Mouse (Mus musculus) MEL (cell line): Measurements from ENCODE around the gene Gstt3. TPM values are rescaled to one million over a fixed set of nuclear protein-coding genes. Genes with fewer than 3 reads are reported as not detected.

ENCODE experiments used
- DNase-seq: peaks from one replicate; pipeline ENCODE4 v3.0.0; 2011; ENCODE audit warnings: low read depth, low spot score
- H3K27ac ChIP-seq: 2 replicates; pipeline ENCODE4 v1.5.1; 2012; ENCODE audit warnings: low read depth, mild to moderate bottlenecking, control low read depth, low read length, moderate library complexity; ENCODE audit not compliant: control insufficient read depth
- H3K27me3 ChIP-seq, 2 experiments: fragments of 150-350 bp in 1 of 2; sonication (generic) in 1 of 2; 2 replicates each; pipeline ENCODE4 v1.6.1; 2012; ENCODE audit warnings: low read length in 2 of 2, mild to moderate bottlenecking in 2 of 2, improper control_type of control experiment in 1 of 2, moderate library complexity in 1 of 2; ENCODE audit not compliant: insufficient read depth in 2 of 2, control insufficient read depth in 1 of 2
- H3K36me3 ChIP-seq, 2 experiments: 2 replicates each; pipeline ENCODE4 v1.6.1; 2012 to 2014; ENCODE audit warnings: low read length in 2 of 2, improper control_type of control experiment in 1 of 2, inconsistent platforms in 1 of 2, mild to moderate bottlenecking in 1 of 2; ENCODE audit not compliant: insufficient read depth in 2 of 2, control insufficient read depth in 1 of 2
- H3K4me1 ChIP-seq, 2 experiments: fragments of 150-350 bp in 1 of 2; sonication (generic) in 1 of 2; 2 replicates each; pipeline ENCODE4 v1.6.1; 2012; ENCODE audit warnings: low read length in 2 of 2, improper control_type of control experiment in 1 of 2, mild to moderate bottlenecking in 1 of 2; ENCODE audit not compliant: insufficient read depth in 2 of 2, control insufficient read depth in 1 of 2
- H3K4me3 ChIP-seq, 2 experiments: fragments of 150-350 bp in 1 of 2; sonication (generic) in 1 of 2; 2 replicates each; pipeline ENCODE4 v1.5.1; 2012; ENCODE audit warnings: low read depth in 2 of 2, low read length in 2 of 2, mild to moderate bottlenecking in 2 of 2, moderate library complexity in 2 of 2, control low read depth in 1 of 2, improper control_type of control experiment in 1 of 2; ENCODE audit not compliant: control insufficient read depth in 1 of 2, insufficient read depth in 1 of 2
- H3K79me2 ChIP-seq: 2 replicates; pipeline ENCODE4 v1.6.1; 2012; ENCODE audit warnings: mild to moderate bottlenecking, low read length, moderate library complexity; ENCODE audit not compliant: control insufficient read depth, poor library complexity, insufficient read depth
- H3K9ac ChIP-seq: 2 replicates; pipeline ENCODE4 v1.6.1; 2012; ENCODE audit warnings: low read depth, mild to moderate bottlenecking, control low read depth, low read length, moderate library complexity; ENCODE audit not compliant: control insufficient read depth, poor library complexity, severe bottlenecking
- H3K9me3 ChIP-seq: fragments of 150-350 bp; sonication (generic); replicated peaks from 2 replicates; pipeline ENCODE4 v1.6.1; 2012; ENCODE audit warnings: mild to moderate bottlenecking, low read length, improper control_type of control experiment, moderate library complexity; ENCODE audit not compliant: insufficient read depth
- BHLHE40 ChIP-seq: IDR thresholded peaks from 2 replicates; pipeline ENCODE4 v1.6.1; 2012; ENCODE audit warnings: low read depth, mild to moderate bottlenecking, inconsistent platforms, low read length, improper control_type of control experiment, borderline replicate concordance
- CTCF ChIP-seq, 3 experiments: IDR thresholded peaks in 2 of 3; conservative IDR thresholded peaks in 1 of 3; 2 replicates each; pipeline ENCODE4 v1.5.1; 2011 to 2012; ENCODE audit warnings: low read length in 3 of 3, low read depth in 2 of 3, mild to moderate bottlenecking in 2 of 3, improper control_type of control experiment in 1 of 3, inconsistent platforms in 1 of 3, mixed read lengths in 1 of 3, moderate library complexity in 1 of 3; ENCODE audit not compliant: control insufficient read depth in 1 of 3, insufficient read depth in 1 of 3, poor library complexity in 1 of 3, severe bottlenecking in 1 of 3
- ELF1 ChIP-seq: IDR thresholded peaks from 2 replicates; pipeline ENCODE4 v1.6.1; 2014; ENCODE audit warnings: low read depth, mild to moderate bottlenecking, inconsistent platforms, low read length, improper control_type of control experiment, moderate library complexity
- EP300 ChIP-seq, 2 experiments: IDR thresholded peaks; 2 replicates each; pipeline ENCODE4 v1.6.1; 2011; ENCODE audit warnings: improper control_type of control experiment in 2 of 2, low read length in 2 of 2, low read depth in 1 of 2, mild to moderate bottlenecking in 1 of 2
- ETS1 ChIP-seq: IDR thresholded peaks from 2 replicates; pipeline ENCODE4 v1.6.1; 2012; ENCODE audit warnings: low read depth, mild to moderate bottlenecking, inconsistent platforms, low read length, improper control_type of control experiment, moderate library complexity
- HCFC1 ChIP-seq: IDR thresholded peaks from 2 replicates; pipeline ENCODE4 v1.6.1; 2012; ENCODE audit warnings: low read depth, mild to moderate bottlenecking, inconsistent platforms, low read length, improper control_type of control experiment, moderate library complexity
- KAT2A ChIP-seq: conservative IDR thresholded peaks from 2 replicates; pipeline ENCODE4 v1.6.1; 2012; ENCODE audit warnings: low read depth, low read length, improper control_type of control experiment, inconsistent platforms
- MAX ChIP-seq: IDR thresholded peaks from 2 replicates; pipeline ENCODE4 v1.6.1; 2011; ENCODE audit warnings: low read length, improper control_type of control experiment
- MAZ ChIP-seq: IDR thresholded peaks from 2 replicates; pipeline ENCODE4 v1.6.1; 2012; ENCODE audit warnings: low read depth, mild to moderate bottlenecking, inconsistent platforms, low read length, improper control_type of control experiment
- MEF2A ChIP-seq: IDR thresholded peaks from 2 replicates; pipeline ENCODE4 v1.6.1; 2014; ENCODE audit warnings: low read depth, mild to moderate bottlenecking, inconsistent platforms, low read length, improper control_type of control experiment; ENCODE audit not compliant: poor library complexity, insufficient replicate concordance, severe bottlenecking; ENCODE audit errors: extremely low read depth
- MXI1 ChIP-seq: IDR thresholded peaks from 2 replicates; pipeline ENCODE4 v1.6.1; 2011; ENCODE audit warnings: mild to moderate bottlenecking, low read depth, low read length, improper control_type of control experiment
- MYB ChIP-seq: IDR thresholded peaks from 2 replicates; pipeline ENCODE4 v1.6.1; 2011; ENCODE audit warnings: mild to moderate bottlenecking, low read depth, low read length, improper control_type of control experiment
- MYC ChIP-seq: IDR thresholded peaks from 2 replicates; pipeline ENCODE4 v1.6.1; 2011; ENCODE audit warnings: low read depth, mild to moderate bottlenecking, low read length, improper control_type of control experiment, moderate library complexity
- NELFE ChIP-seq: IDR thresholded peaks from 2 replicates; pipeline ENCODE4 v1.6.1; 2011; ENCODE audit warnings: low read depth, low read length, improper control_type of control experiment
- NRF1 ChIP-seq: IDR thresholded peaks from 2 replicates; pipeline ENCODE4 v1.6.1; 2014; ENCODE audit warnings: low read depth, mild to moderate bottlenecking, inconsistent platforms, low read length, improper control_type of control experiment, moderate library complexity; ENCODE audit not compliant: poor library complexity, insufficient read depth, severe bottlenecking
- POLR2A ChIP-seq, 2 experiments: IDR thresholded peaks; 2 replicates each; pipeline ENCODE4 v1.6.1; 2011 to 2012; ENCODE audit warnings: low read length in 2 of 2, mild to moderate bottlenecking in 2 of 2, control low read depth in 1 of 2, improper control_type of control experiment in 1 of 2, low read depth in 1 of 2, moderate library complexity in 1 of 2; ENCODE audit not compliant: control insufficient read depth in 1 of 2, insufficient read depth in 1 of 2, poor library complexity in 1 of 2
- POLR2AphosphoS2 ChIP-seq: IDR thresholded peaks from 2 replicates; pipeline ENCODE4 v1.6.1; 2011; ENCODE audit warnings: low read length, improper control_type of control experiment
- POLR2AphosphoS5 ChIP-seq: IDR thresholded peaks from 2 replicates; pipeline ENCODE4 v1.6.1; 2012; ENCODE audit warnings: low read depth, borderline replicate concordance, mild to moderate bottlenecking, inconsistent platforms, low read length, moderate library complexity, mixed read lengths
- RAD21 ChIP-seq: IDR thresholded peaks from 2 replicates; pipeline ENCODE4 v1.6.1; 2011; ENCODE audit warnings: mild to moderate bottlenecking, low read depth, low read length, improper control_type of control experiment
- RCOR1 ChIP-seq: IDR thresholded peaks from 2 replicates; pipeline ENCODE4 v1.6.1; 2012; ENCODE audit warnings: low read depth, mild to moderate bottlenecking, inconsistent platforms, low read length, improper control_type of control experiment
- SIN3A ChIP-seq: IDR thresholded peaks from 2 replicates; pipeline ENCODE4 v1.6.1; 2012; ENCODE audit warnings: low read length, improper control_type of control experiment, inconsistent platforms
- SMC3 ChIP-seq: IDR thresholded peaks from 2 replicates; pipeline ENCODE4 v1.6.1; 2011; ENCODE audit warnings: low read depth, low read length, improper control_type of control experiment
- TAL1 ChIP-seq: IDR thresholded peaks from 2 replicates; pipeline ENCODE4 v1.6.1; 2012; ENCODE audit warnings: mild to moderate bottlenecking, inconsistent platforms, low read length, moderate library complexity, mixed read lengths
- ZMIZ1 ChIP-seq: IDR thresholded peaks from 2 replicates; pipeline ENCODE4 v1.6.1; 2012; ENCODE audit warnings: low read depth, mild to moderate bottlenecking, inconsistent platforms, low read length, improper control_type of control experiment, moderate library complexity
- ZNF384 ChIP-seq: IDR thresholded peaks from 2 replicates; pipeline ENCODE4 v1.6.1; 2012; ENCODE audit warnings: low read depth, mild to moderate bottlenecking, inconsistent platforms, low read length, improper control_type of control experiment
- polyA plus RNA-seq, 2 experiments: library from polyadenylated mRNA; stranded (reverse) in 1 of 2; unstranded in 1 of 2; fragments of >175 nt in 1 of 2; fragments of >200 nt in 1 of 2; gene quantifications; 2 replicates each; pipeline versions ENCODE4 v1.2.1 to v1.2.4; 2012; ENCODE audit warnings: low replicate concordance in 2 of 2, low read depth in 1 of 2; ENCODE audit not compliant: insufficient read length in 2 of 2, insufficient read depth in 1 of 2, missing spikeins in 1 of 2
- total RNA-seq: library from RNA; depleted of rRNA; stranded (reverse); fragments of 300-350 nt; gene quantifications from 2 replicates; pipeline ENCODE4 v1.2.3, GENCODE M21; 2012

Gene Gstt3
- total and polyA plus RNA-seq, 3 experiments, result 4.0 to 10.2 TPM; not detected in 1

GRCm38 (mm10) chr10:75789841-75790240 lies 8.6 kb upstream of the Gstt3 start:
- TF ChIP-seq SIN3A (no peak), CTCF (IDR thresholded peaks at IDR 0.05 in 2 of 3, conservative IDR thresholded peaks at IDR 0.05 in 1 of 3; ENCODE audit: control insufficient read depth in 1 of 3, insufficient read depth in 1 of 3, low read depth in 2 of 3, low read length in 3 of 3, poor library complexity in 1 of 3, severe bottlenecking in 1 of 3) (no peak), BHLHE40 (no peak), NRF1 (no peak), ZMIZ1 (no peak), MYB (no peak), POLR2AphosphoS2 (no peak), ETS1 (no peak), MEF2A (no peak)
- no peak for DNase-seq
- H3K27ac ChIP-seq, result no peak overlapping the region

GRCm38 (mm10) chr10:75789081-75789735 lies 8.0 kb upstream of the Gstt3 start:
- H3K27ac ChIP-seq, result no peak overlapping the region
- no peak overlapping the region for H3K4me3 ChIP-seq
- H3K27me3 ChIP-seq, result peaks cover 3% of the 10 kb centered on the region in 2 experiments; a peak in 3 of 4 replicates
- no peaks in the 10 kb centered on the region for H3K36me3 ChIP-seq
- H3K4me1 ChIP-seq, result peaks cover 0 to under 1% of the 10 kb centered on the region in 2 experiments; a peak in 1 of 4 replicates
- TF ChIP-seq TAL1, result no peak
- no peak for TF ChIP-seq RCOR1
- no peak for TF ChIP-seq MAZ
- TF ChIP-seq HCFC1, result no peak
- no peak for TF ChIP-seq EP300 (IDR thresholded peaks at IDR 0.05; ENCODE audit: low read depth in 1 of 2, low read length in 2 of 2)
- no peak for TF ChIP-seq MXI1
- no peak for TF ChIP-seq ELF1
- no peak for TF ChIP-seq RAD21
- TF ChIP-seq POLR2AphosphoS5, result no peak
- no peak for TF ChIP-seq ZNF384
- no peak for TF ChIP-seq POLR2A (IDR thresholded peaks at IDR 0.05; ENCODE audit: control insufficient read depth in 1 of 2, insufficient read depth in 1 of 2, low read depth in 1 of 2, low read length in 2 of 2, poor library complexity in 1 of 2)
- TF ChIP-seq NELFE, result no peak
- TF ChIP-seq SMC3, result no peak
- TF ChIP-seq MYC, result no peak
- no peak for TF ChIP-seq KAT2A
- TF ChIP-seq MAX, result no peak
- TF ChIP-seq BHLHE40, result no peak
- H3K9me3 ChIP-seq, result no peaks in the 10 kb centered on the region
- no peak overlapping the region for H3K9ac ChIP-seq
- H3K79me2 ChIP-seq, result no peaks in the 10 kb centered on the region
- no peak for DNase-seq

More at GRCm38 (mm10) chr10:75789841-75790240, 8.6 kb upstream of the Gstt3 start:
- H3K4me3 ChIP-seq, result no peak overlapping the region
- H3K9me3 ChIP-seq, result no peaks in the 10 kb centered on the region
- no peaks in the 10 kb centered on the region for H3K36me3 ChIP-seq
- peaks cover 0 to 4% of the 10 kb centered on the region in 2 experiments; a peak in 1 of 4 replicates for H3K4me1 ChIP-seq
- peaks cover 3% of the 10 kb centered on the region in 2 experiments; a peak in 3 of 4 replicates for H3K27me3 ChIP-seq
- H3K9ac ChIP-seq, result no peak overlapping the region
- no peaks in the 10 kb centered on the region for H3K79me2 ChIP-seq
